Mouse (Mus musculus): ENCODE measurements at regions not wholly inside any gene's neighbourhood (a gene's known extent, or its start where the extent isn't known, plus 50 kb on each side); places are given as distances from the start of the nearest gene placed in this dataset.
A peak's percentile ranks its signal among the peaks of the same experiment; 100 is the strongest.

GRCm38 (mm10) chr13:91344139-91344538 lies 115.9 kb upstream of the Ssbp2 start:
- no peaks in the 10 kb centered on the region for H3K27me3 ChIP-seq (replicated peaks)
- H3K27ac ChIP-seq, result no peak overlapping the region
- H3K4me2 ChIP-seq (replicated peaks), result no peak overlapping the region
- no peak overlapping the region for H3K9ac ChIP-seq
- ATAC-seq, result no peak
- WGBS, result 68% methylated on average over 1 of the region's 1 CpGs
- no peak overlapping the region for H3K4me3 ChIP-seq (replicated peaks)
- H3K4me1 ChIP-seq (replicated peaks), result no peaks in the 10 kb centered on the region
- no peaks in the 10 kb centered on the region for H3K9me3 ChIP-seq
- H3K36me3 ChIP-seq, result no peaks in the 10 kb centered on the region

- no peak overlapping the region for H3K4me2 ChIP-seq (replicated peaks)
- H3K4me3 ChIP-seq (replicated peaks), result no peak overlapping the region
- H3K27me3 ChIP-seq (replicated peaks), result no peaks in the 10 kb centered on the region
- H3K36me3 ChIP-seq, result no peaks in the 10 kb centered on the region
- H3K9me3 ChIP-seq, result no peaks in the 10 kb centered on the region
- no peak overlapping the region for H3K9ac ChIP-seq
- H3K4me1 ChIP-seq (replicated peaks), result no peaks in the 10 kb centered on the region
- no peak for ATAC-seq
- no peak overlapping the region for H3K27ac ChIP-seq
- WGBS, result 84% methylated on average over 12 of the region's 12 CpGs
These were observed 111.5 kb upstream of the Ssbp2 start for GRCm38 (mm10) chr13:91348489-91349083.

- Histone ChIP-seq H3K36me3 (no peaks in the 10 kb centered on the region), H3K4me3 (replicated peaks) (no peak overlapping the region), H3K4me1 (replicated peaks) (no peaks in the 10 kb centered on the region), H3K9ac (no peak overlapping the region), H3K27ac (peak overlapping the region; percentile 40), H3K27me3 (replicated peaks) (no peaks in the 10 kb centered on the region), H3K4me2 (replicated peaks) (no peak overlapping the region; the same call in 1 of the 2 replicates), H3K9me3 (no peaks in the 10 kb centered on the region)
- peak; percentile 76 for ATAC-seq
- 40% methylated on average over 8 of the region's 8 CpGs for WGBS
These were observed 107.8 kb upstream of the Ssbp2 start for GRCm38 (mm10) chr13:91352311-91352710.

- no peaks in the 10 kb centered on the region for H3K4me1 ChIP-seq (replicated peaks)
- no peak overlapping the region for H3K27ac ChIP-seq
- H3K4me2 ChIP-seq (replicated peaks), result no peak overlapping the region
- no peak for ATAC-seq
- WGBS, result 79% methylated on average over 9 of the region's 9 CpGs
- no peaks in the 10 kb centered on the region for H3K36me3 ChIP-seq
- no peak overlapping the region for H3K9ac ChIP-seq
- no peaks in the 10 kb centered on the region for H3K9me3 ChIP-seq
- H3K4me3 ChIP-seq (replicated peaks), result no peak overlapping the region
- no peaks in the 10 kb centered on the region for H3K27me3 ChIP-seq (replicated peaks)
These were observed 103.6 kb upstream of the Ssbp2 start for GRCm38 (mm10) chr13:91356516-91356915.

- 77% methylated on average over 6 of the region's 6 CpGs for WGBS
- H3K9me3 ChIP-seq, result no peaks in the 10 kb centered on the region
- no peak for ATAC-seq
- H3K27ac ChIP-seq, result no peak overlapping the region
- H3K9ac ChIP-seq, result no peak overlapping the region
- no peak overlapping the region for H3K4me3 ChIP-seq (replicated peaks)
- no peak overlapping the region for H3K4me2 ChIP-seq (replicated peaks)
- no peaks in the 10 kb centered on the region for H3K36me3 ChIP-seq
- 0 out of 2 replicates have a peak, but pooled peaks cover under 1% of the 10 kb centered on the region for H3K4me1 ChIP-seq (replicated peaks)
- no peaks in the 10 kb centered on the region for H3K27me3 ChIP-seq (replicated peaks)
These were observed 100.0 kb upstream of the Ssbp2 start for GRCm38 (mm10) chr13:91360121-91360520.

GRCm38 (mm10) chr13:91365270-91365952 lies 94.7 kb upstream of the Ssbp2 start:
- peaks cover 6% of the 10 kb centered on the region; the same call in 1 of the 2 replicates for H3K4me1 ChIP-seq (replicated peaks)
- no peak overlapping the region for H3K4me3 ChIP-seq (replicated peaks)
- H3K9me3 ChIP-seq, result no peaks in the 10 kb centered on the region
- H3K36me3 ChIP-seq, result no peaks in the 10 kb centered on the region
- 50% methylated on average over 2 of the region's 2 CpGs for WGBS
- no peak overlapping the region for H3K9ac ChIP-seq
- peak; percentile 64 for ATAC-seq
- peak overlapping the region; percentile 33; the same call in 1 of the 2 replicates for H3K27ac ChIP-seq
- no peak overlapping the region for H3K4me2 ChIP-seq (replicated peaks)
- H3K27me3 ChIP-seq (replicated peaks), result no peaks in the 10 kb centered on the region

GRCm38 (mm10) chr13:91366540-91366939 lies 93.5 kb upstream of the Ssbp2 start:
- peaks cover 9% of the 10 kb centered on the region for H3K4me1 ChIP-seq (replicated peaks)
- ATAC-seq, result no peak
- no peak overlapping the region for H3K4me2 ChIP-seq (replicated peaks)
- no peaks in the 10 kb centered on the region for H3K36me3 ChIP-seq
- WGBS, result 64% methylated on average over 4 of the region's 4 CpGs
- H3K27ac ChIP-seq, result no peak overlapping the region
- no peak overlapping the region for H3K9ac ChIP-seq
- no peaks in the 10 kb centered on the region for H3K27me3 ChIP-seq (replicated peaks)
- H3K4me3 ChIP-seq (replicated peaks), result no peak overlapping the region
- H3K9me3 ChIP-seq, result no peaks in the 10 kb centered on the region

GRCm38 (mm10) chr13:91367896-91368556 lies 92.1 kb upstream of the Ssbp2 start:
- no peak overlapping the region for H3K4me2 ChIP-seq (replicated peaks)
- no peaks in the 10 kb centered on the region for H3K36me3 ChIP-seq
- H3K9me3 ChIP-seq, result no peaks in the 10 kb centered on the region
- no peak for ATAC-seq
- no peaks in the 10 kb centered on the region for H3K27me3 ChIP-seq (replicated peaks)
- WGBS, result 57% methylated on average over 7 of the region's 7 CpGs
- no peak overlapping the region for H3K9ac ChIP-seq
- H3K4me3 ChIP-seq (replicated peaks), result no peak overlapping the region
- H3K4me1 ChIP-seq (replicated peaks), result peaks cover 23% of the 10 kb centered on the region
- no peak overlapping the region for H3K27ac ChIP-seq

GRCm38 (mm10) chr13:91368664-91369063 lies 91.4 kb upstream of the Ssbp2 start:
- Histone ChIP-seq H3K4me2 (replicated peaks) (no peak overlapping the region), H3K4me1 (replicated peaks) (peaks cover 24% of the 10 kb centered on the region), H3K27ac (no peak overlapping the region), H3K4me3 (replicated peaks) (no peak overlapping the region), H3K9me3 (no peaks in the 10 kb centered on the region), H3K27me3 (replicated peaks) (no peaks in the 10 kb centered on the region), H3K9ac (no peak overlapping the region), H3K36me3 (no peaks in the 10 kb centered on the region)
- no peak for ATAC-seq
- 60% methylated on average over 7 of the region's 7 CpGs for WGBS

- Histone ChIP-seq H3K27ac (peak overlapping the region; percentile 98), H3K9me3 (no peaks in the 10 kb centered on the region), H3K4me3 (replicated peaks) (peak overlapping the region; percentile 40), H3K9ac (peak overlapping the region; percentile 52; the same call in 1 of the 2 replicates), H3K27me3 (replicated peaks) (no peaks in the 10 kb centered on the region), H3K36me3 (no peaks in the 10 kb centered on the region), H3K4me2 (replicated peaks) (peak overlapping the region; percentile 77), H3K4me1 (replicated peaks) (peaks cover 24% of the 10 kb centered on the region)
- ATAC-seq, result no peak
- 27% methylated on average over 3 of the region's 3 CpGs for WGBS
These were observed 90.1 kb upstream of the Ssbp2 start for GRCm38 (mm10) chr13:91370021-91370420.

GRCm38 (mm10) chr13:91370441-91370840 lies 89.6 kb upstream of the Ssbp2 start:
- peak; percentile 61 for ATAC-seq
- H3K27ac ChIP-seq, result peak overlapping the region; percentile 98
- H3K27me3 ChIP-seq (replicated peaks), result no peaks in the 10 kb centered on the region
- H3K4me3 ChIP-seq (replicated peaks), result peak overlapping the region; percentile 40
- H3K36me3 ChIP-seq, result no peaks in the 10 kb centered on the region
- H3K9ac ChIP-seq, result peak overlapping the region; percentile 52
- peak overlapping the region; percentile 77 for H3K4me2 ChIP-seq (replicated peaks)
- H3K9me3 ChIP-seq, result no peaks in the 10 kb centered on the region
- 2% methylated on average over 11 of the region's 11 CpGs for WGBS
- peaks cover 19% of the 10 kb centered on the region for H3K4me1 ChIP-seq (replicated peaks)

GRCm38 (mm10) chr13:91370886-91371595 lies 89.0 kb upstream of the Ssbp2 start:
- Histone ChIP-seq H3K27ac (peak overlapping the region; percentile 98), H3K4me2 (replicated peaks) (peak overlapping the region; percentile 77), H3K4me1 (replicated peaks) (peaks cover 17% of the 10 kb centered on the region), H3K9ac (peak overlapping the region; percentile 52), H3K36me3 (no peaks in the 10 kb centered on the region), H3K9me3 (no peaks in the 10 kb centered on the region), H3K27me3 (replicated peaks) (no peaks in the 10 kb centered on the region), H3K4me3 (replicated peaks) (peak overlapping the region; percentile 40)
- under 1% methylated on average over 28 of the region's 28 CpGs for whole genome bisulfite sequencing
- peak; percentile 96 for ATAC-seq
